Mouse (Mus musculus) spleen, adult 2 months (tissue): ENCODE measurements around the gene Ttc32.

Experiments
- CTCF ChIP-seq: fragments of 200-500 bp; IDR thresholded peaks from 2 replicates; pipeline ENCODE4 v1.5.1; 2011; ENCODE audit warnings: mild to moderate bottlenecking, inconsistent platforms; ENCODE audit not compliant: insufficient read depth, insufficient read length, insufficient replicate concordance; ENCODE audit errors: extremely low read depth
- POLR2A ChIP-seq: fragments of 200-500 bp; IDR thresholded peaks from 2 replicates; pipeline ENCODE4 v1.6.1; 2011; ENCODE audit warnings: low read depth, low read length, inconsistent platforms

GRCm38 (mm10) chr12:9024736-9025135 lies 5.1 kb upstream of the Ttc32 start:
- no peak for TF ChIP-seq POLR2A
- no peak for TF ChIP-seq CTCF
